Mouse (Mus musculus): ENCODE measurements around the gene Fuz.

The Fuz gene

DNA sequence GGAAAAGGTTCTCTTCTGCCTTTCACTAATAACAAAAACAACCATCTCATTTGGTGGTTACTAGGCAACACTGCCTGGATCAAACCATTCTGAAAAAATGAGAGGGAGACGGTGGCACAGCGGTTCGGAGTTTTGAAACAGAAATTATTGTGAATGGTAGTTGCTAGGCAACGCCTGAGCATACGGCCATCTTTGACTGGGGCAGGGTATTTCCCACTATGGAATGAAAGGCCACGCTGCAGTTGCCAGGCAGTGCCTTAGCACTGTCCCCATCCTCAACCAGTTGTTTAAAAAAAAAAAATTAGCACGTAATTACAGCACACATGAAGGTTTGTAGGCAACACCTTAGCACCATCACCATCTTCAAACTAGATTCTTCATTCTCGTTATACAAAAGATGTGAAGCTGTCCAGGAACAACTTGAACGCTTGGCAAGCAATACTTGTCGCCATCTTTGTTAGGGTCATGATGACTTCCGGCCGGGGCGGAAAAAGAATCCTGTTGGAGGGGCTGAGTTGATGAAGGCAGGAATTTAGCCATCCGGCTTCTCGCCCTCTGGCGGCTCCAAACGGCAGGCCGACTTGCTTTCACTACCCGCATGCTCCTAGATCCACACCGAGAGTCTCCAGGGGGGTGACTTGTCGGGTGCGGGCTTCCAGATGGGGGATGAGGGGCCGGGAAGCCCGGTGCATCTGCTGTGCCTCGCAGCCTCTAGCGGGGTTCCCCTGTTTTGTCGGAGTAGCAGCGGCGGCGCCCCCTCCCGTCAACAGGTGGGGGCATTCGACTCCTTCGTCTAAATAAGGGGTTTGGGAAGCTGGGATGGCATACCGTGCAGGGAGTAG is at the start of gene Fuz:
Fuz (plus strand) TSS at position 487 of the 842 bp plus-strand sequence.
- peak; percentile 96 to 97 for DNase-seq (ENCODE audit: low spot score in 2 of 2)

- DNase-seq (ENCODE audit: low spot score in 2 of 2): no peak
Measured at GRCm38 (mm10) chr7:44846804-44847203, 49.1 kb upstream of the Fuz start.

DNA sequence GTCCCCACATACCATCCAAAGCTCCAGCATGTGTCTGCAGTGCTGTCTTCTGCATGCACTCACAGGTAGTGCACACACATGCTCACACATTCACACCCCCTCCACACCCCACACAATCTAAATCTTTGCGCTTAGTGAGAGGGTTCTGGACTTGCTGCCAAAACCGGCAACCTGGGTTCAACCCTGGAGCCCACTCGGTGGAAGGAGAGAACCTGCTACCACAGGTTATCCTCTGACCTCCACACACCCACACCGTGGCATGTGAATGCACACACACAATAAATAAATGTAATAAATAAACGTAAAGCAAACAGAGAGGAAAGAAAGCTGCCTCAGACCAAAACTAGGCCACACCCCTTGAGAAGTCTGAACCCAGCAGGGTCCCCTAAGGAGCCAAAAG is 48.1 kb upstream of the Fuz start:
- no peak for DNase-seq (ENCODE audit: low spot score in 2 of 2)

DNA sequence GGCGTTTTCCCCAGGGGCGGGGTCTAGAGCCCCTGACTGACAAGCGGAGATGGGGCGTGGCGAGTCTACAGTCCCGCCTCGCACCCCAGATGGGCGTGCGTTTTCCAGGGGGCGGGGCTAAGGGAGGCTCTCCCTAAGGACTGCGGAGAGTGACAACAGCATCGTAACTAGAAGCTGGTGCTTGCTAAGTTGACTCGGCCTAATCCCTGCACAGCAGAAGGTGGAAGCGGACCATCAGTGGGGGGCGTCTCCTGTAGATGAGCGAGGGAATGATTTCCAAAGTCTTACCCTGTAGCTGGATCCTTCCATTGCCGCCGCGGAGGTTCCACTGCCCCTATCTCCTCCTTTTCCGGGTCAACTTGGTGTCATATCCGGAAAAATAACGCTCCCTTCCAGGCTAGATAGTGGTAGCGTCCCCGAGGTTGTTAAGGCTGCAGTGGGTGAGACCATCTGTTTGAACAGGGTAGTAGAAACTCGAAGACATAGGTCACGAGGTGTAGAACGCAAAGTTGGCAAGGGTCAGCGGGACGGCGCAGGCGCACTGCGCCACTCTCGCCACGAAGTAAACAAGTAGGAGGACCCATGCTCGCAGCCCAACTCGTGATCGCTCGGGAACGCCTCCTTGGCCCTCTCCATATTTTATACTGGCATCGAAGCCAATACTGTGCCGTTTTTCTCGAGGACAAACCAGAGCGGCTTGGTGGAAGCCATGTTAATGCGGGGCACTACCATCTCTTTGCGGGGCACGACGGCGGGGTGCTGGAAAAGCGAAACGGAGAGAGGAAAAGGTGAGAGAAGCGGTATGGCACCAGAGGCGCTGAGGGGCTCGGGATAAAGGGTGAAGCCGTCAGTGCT is 47.1 kb upstream of the Fuz start, which contains the start of the genes Akt1s1 and Tbc1d17:
Akt1s1 (plus strand) TSS at position 431 of the 855 bp plus-strand sequence.
Tbc1d17 (minus strand) TSS at position 519 of the 855 bp plus-strand sequence.
- peak; percentile 100 for DNase-seq (ENCODE audit: low spot score in 2 of 2)

DNA sequence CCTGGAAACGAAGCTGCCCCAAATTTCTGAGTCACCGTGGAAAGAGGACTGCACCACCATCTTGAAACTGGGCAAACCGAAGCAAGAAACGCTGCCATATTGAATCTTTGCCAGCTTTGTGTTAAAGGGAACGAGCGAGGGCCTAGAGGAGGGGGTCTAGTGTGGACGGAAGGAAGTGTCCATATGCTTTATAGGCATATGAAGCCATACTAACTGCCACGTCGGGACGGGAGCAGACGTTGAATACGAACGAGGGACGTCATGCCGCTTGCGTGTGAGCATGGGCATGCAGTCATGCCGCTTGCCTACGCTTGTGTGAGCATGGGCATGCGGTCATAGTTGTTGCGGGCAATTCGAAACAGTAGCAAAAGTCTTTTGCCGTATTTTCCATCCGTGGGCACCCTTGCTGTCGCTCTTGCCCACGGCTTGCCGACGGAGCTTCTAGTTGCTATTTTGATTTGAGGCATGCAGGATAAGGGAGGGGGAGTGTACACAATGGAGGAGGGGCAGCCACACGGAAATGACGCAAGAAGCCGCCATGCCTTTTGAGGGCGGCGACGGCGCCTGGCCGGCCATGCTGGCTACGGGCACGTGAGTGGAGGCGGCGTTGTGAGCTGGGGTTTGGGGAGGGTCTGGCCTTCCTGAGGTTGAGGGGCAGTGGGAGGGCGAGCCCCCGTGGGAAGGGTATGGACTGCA is 46.3 kb upstream of the Fuz start:
- DNase-seq (ENCODE audit: low spot score in 2 of 2): peak; percentile 95 to 96

- DNase-seq (ENCODE audit: low spot score in 2 of 2): peak; percentile 87 to 88
Measured at GRCm38 (mm10) chr7:44850146-44850545, 45.7 kb upstream of the Fuz start.

GRCm38 (mm10) chr7:44850789-44851624 is 44.9 kb upstream of the Fuz start:
- no peak for DNase-seq (ENCODE audit: low spot score in 2 of 2)

GRCm38 (mm10) chr7:44851625-44852234 is 44.1 kb upstream of the Fuz start:
- DNase-seq (ENCODE audit: low spot score in 2 of 2): no peak

DNA sequence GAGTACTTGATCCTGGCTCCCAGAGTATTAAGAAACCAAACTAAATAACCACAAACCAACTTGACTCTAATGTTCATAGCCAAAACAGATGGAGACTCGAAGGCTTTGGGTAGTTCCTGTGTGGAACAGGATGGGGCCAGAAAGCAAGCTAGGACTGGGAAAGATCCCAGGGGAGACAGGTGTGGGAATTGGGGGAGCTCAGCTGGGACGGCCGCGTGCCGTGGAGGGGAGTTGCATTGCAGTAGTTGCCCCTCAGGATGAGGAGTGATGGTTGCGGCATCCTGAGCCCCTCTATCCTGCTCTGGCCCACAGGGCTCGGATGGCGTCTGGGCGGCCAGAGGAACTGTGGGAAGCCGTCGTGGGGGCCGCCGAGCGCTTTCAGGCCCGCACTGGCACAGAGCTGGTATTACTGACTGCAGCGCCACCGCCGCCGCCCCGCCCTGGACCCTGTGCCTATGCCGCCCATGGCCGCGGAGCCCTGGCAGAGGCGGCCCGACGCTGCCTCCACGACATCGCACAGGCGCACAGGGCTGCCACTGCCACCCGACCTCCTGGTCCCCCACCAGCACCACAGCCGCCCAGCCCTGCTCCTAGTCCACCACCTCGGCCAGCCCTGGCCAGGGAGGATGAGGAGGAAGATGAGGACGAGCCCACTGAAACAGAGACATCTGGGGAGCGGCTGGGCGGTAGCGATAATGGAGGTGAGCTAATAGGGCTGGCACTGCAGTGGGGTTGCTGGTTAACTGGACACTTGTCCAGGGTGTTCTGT is 43.4 kb upstream of the Fuz start:
- no peak for DNase-seq (ENCODE audit: low spot score in 2 of 2)

- DNase-seq (ENCODE audit: low spot score in 2 of 2): no peak
Measured at GRCm38 (mm10) chr7:44853065-44853464, 42.8 kb upstream of the Fuz start.

DNA sequence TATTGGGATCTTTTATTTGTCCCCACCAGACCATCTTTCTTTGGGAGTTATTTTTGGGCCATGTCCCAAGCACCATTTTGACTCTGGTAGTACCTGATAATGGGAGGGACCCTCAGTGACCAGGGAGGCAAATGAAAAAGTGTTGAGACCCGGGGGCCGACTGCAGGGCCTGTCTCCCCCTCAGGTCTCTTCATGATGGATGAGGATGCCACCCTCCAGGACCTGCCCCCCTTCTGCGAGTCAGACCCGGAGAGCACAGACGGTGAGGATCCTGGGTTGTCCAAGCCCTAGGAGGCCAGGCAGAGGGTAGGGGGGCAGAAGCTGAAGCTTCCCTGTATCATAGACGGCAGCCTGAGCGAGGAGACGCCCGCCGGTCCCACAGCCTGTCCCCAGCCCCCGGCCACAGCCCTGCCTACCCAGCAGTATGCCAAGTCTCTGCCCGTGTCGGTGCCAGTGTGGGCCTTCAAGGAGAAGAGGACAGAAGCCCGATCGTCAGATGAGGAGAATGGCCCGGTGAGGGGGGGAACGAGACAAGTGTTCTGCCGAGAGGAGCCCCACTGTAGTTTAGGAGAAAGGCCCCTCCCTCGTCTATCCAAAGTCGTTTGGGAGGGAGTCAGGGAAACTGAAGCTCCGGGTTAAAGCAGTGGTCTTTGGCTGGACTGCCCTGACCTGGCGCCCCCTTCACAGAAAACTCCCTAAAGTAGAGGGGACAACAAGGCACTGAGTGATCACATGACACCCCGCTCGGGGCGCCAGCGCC is 42.1 kb upstream of the Fuz start:
- DNase-seq (ENCODE audit: low spot score in 2 of 2): no peak

GRCm38 (mm10) chr7:44854356-44855031 is 41.4 kb upstream of the Fuz start:
- DNase-seq (ENCODE audit: low spot score in 2 of 2): peak; percentile 83 to 86

- no peak for DNase-seq (ENCODE audit: low spot score in 2 of 2)
Measured at GRCm38 (mm10) chr7:44855036-44855435, 40.8 kb upstream of the Fuz start.

DNA sequence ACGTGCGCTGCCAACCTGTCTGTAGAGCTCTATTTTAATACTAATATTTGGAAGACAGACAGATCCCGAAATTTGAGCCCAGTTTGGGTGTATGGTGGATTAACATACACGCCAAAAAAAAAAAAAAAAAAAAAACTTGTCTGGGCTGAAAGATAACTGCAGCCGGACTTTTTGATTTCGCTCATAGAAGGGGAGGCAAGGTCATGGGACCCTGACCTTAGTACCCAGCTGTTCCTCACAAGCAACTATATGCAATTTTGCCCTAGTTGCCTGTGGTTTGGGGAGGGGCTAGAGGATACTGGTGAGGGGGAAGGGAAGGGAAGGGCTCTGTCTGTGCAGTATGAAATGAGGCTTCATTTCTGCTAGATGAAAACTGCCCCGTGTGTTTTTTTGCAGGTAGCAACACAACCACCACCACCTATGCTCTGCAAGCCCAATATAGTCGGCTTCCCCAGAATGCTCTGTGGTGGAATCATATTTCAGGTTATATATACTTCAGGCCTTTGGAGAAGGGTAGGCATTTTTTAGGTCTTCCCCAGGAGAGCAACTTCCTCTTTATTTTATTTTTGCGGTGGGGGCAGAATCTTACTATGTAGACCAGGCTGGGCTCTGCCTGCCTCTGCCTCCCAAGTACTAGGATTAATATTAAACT is 39.5 kb upstream of the Fuz start:
- no peak for DNase-seq (ENCODE audit: low spot score in 2 of 2)

DNA sequence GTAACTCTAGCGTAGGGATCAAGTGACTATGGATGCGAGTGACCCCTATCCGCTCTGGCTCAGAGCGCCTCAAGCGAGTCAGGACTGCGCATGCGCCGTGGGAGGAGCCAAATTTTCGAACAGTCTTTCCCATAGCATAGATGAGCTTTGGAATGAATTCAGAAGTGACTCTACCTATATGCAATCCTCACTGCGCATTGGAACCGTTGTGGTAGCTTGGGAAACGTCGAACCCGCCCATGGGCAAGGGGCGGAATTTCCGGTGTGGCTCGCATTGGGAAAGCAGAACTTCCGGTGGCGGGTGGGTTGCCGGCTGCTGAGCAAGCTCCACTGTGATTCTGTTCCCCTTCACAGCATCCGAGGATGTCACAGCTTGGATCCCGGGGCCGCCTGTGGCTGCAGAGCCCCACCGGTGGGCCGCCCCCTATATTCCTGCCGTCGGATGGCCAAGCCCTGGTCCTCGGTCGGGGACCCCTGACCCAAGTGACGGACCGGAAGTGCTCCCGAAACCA is 38.8 kb upstream of the Fuz start, which contains the start of gene Pnkp:
Pnkp (plus strand) TSS at position 98 of the 511 bp plus-strand sequence.
- peak; percentile 95 to 96 for DNase-seq (ENCODE audit: low spot score in 2 of 2)

- no peak for DNase-seq (ENCODE audit: low spot score in 2 of 2)
Measured at GRCm38 (mm10) chr7:44857905-44858304, 38.0 kb upstream of the Fuz start.

DNA sequence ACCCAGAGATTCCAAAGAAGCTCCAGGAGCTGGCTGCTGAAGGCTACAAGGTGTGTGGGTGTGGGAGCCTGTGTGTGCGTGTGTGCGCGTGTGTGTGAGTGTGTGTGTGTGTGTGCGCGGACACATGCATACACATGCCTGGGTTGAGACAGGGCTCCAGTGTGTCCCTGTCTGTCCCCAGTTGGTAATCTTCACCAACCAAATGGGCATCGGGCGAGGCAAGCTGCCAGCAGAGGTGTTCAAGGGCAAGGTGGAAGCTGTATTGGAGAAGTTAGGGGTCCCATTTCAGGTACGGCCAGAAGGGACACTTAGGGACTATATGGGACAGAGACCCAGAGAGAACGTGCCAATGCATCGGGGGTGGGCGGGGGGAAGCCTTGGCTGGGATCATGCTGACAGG is 36.0 kb upstream of the Fuz start:
- DNase-seq (ENCODE audit: low spot score in 2 of 2): no peak

Measured in right cerebral cortex, postnatal 10 days (tissue).